Mouse (Mus musculus): ENCODE measurements around the gene Gm8237. TPM values are rescaled to one million over a fixed set of nuclear protein-coding genes. Genes with fewer than 3 reads are reported as not detected.
"Not testable (repeated sequence)": the region's sequence is repeated elsewhere in the genome, so short reads cannot be mapped to it uniquely, and the experiment has no call there.

Gm8237 gene
- polyA plus RNA-seq (2015; fragmentation: Nextera tagmentation; extraction: Ambion mirVana), result 0.19 and 0.29 TPM in 2 replicates

DNA sequence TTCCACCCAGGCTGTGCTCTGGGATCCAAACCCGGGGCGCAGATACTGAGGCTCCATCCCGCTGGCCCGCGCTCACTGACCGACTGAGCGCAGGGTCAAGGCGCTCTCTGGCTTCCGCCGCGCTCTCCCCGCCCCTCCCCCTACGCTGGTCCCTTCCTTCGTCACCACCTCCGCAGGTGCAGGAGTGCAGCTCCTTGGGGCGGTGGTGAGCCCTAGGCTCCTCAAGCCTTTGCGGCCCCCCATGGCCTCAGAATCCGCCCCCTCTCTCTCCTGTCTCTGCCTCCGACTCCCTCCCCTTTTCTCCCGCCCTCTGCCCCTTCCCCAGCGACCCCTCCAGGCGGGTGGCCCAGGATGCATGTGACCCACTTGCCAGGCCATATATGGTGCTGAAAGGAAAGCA is at the start of gene Gm8237:
TSS of gene Gm8237 (minus strand) at position 142 of the 400 bp plus-strand sequence.
- not testable (repeated sequence) for H3K9me3 ChIP-seq (replicated peaks); H3K27me3 ChIP-seq; H3K4me1 ChIP-seq; H3K36me3 ChIP-seq; ATAC-seq (ENCODE audit: insufficient number of reproducible peaks, low FRiP score, low TSS enrichment, low read depth); H3K9ac ChIP-seq; H3K27ac ChIP-seq (replicated peaks)
- Histone ChIP-seq H3K4me2 (replicated peaks) (peak within 1 kb of the TSS; percentile 68), H3K4me3 (replicated peaks) (peak within 1 kb of the TSS; percentile 37)
- 0% methylated on average over 9 of the region's 22 CpGs for WGBS

DNA sequence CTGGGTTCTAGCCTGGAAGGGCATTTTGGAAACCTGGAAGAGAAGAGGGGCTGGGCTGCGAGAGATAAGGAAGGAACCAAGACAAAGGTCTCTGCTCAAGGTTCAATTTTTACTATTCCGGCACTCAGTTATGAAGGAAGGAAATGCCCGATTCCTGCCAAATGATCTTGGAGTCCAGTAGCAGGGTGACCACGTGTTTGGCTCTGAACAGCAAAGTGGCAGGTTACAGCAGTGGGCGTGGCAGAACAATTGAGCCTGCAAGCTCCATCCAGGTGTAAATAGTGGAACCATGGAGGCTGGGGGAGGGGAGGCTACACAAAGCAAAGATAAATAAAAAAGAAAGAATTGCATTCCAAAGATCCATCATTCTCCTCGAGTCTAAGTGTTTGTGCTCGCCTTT is 43.1 kb upstream of the Gm8237 start:
- H3K27me3 ChIP-seq, result not testable (repeated sequence)

DNA sequence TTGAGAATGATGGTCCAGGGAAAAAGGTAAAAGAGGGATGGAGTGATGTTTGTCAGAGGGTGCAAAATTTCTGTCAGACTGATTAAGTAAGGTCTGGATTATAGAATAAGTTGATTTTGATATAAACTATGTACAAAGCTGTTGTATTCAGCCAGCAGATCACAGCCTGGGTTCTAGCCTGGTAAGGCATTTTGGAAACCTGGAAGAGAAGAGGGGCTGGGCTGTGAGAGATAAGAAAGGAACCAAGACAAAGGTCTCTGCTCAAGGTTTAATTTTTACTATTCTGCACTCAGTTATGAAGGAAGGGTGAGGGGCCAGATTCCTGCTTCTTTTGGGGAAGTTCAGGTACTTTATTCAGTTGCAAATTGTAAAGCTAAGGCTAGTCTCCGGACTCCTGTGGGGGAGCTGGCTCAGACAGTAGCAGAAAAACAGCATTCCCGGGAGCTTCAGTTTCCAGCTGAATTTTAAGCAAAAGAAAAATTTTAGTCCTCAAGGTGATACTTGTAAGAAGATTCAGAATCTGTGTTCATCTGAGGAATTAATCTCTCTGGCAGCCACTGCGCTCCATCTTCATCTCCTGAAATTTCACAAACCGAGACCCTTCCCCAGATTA is 38.3 kb upstream of the Gm8237 start:
- not testable (repeated sequence) for H3K9me3 ChIP-seq (replicated peaks); H3K9ac ChIP-seq; H3K36me3 ChIP-seq; ATAC-seq (ENCODE audit: insufficient number of reproducible peaks, low FRiP score, low TSS enrichment, low read depth); H3K27ac ChIP-seq (replicated peaks); H3K4me3 ChIP-seq (replicated peaks); H3K4me2 ChIP-seq (replicated peaks); H3K27me3 ChIP-seq; H3K4me1 ChIP-seq
- WGBS, result 80% methylated on average over 4 of the region's 4 CpGs

More for the DNA sequence above, 43.1 kb upstream of the Gm8237 start:
- H3K27ac ChIP-seq (replicated peaks); H3K36me3 ChIP-seq; H3K9ac ChIP-seq; H3K4me3 ChIP-seq (replicated peaks); H3K9me3 ChIP-seq (replicated peaks); H3K4me2 ChIP-seq (replicated peaks); H3K4me1 ChIP-seq; ATAC-seq (ENCODE audit: insufficient number of reproducible peaks, low FRiP score, low TSS enrichment, low read depth): not testable (repeated sequence)
- 75% methylated on average over 7 of the region's 7 CpGs for WGBS

- WGBS, result 65% methylated on average over 2 of the region's 2 CpGs
Measured at GRCm38 (mm10) chr14:5913701-5914100, 33.5 kb upstream of the Gm8237 start.

DNA sequence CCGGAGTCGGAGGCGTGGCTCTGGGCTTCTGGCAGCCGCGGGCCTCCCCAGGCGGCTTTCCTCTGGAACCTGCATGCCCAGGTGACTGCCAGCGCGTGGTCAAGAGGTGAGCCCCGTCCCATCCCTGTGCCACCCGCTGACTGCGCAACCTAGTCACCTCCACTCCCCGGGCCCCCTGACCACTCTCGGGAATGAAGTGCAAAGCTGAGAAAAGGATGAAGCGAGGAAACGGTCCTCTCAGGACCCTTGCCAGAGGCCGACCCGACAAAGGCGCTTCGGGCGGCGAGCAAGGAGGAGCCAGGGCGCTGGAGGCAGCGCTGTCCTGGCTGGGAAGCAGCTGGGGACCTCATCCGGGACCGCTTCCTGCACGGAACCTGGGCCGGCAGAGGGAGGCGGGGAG is 391 bp downstream of the Gm8237 start:
- not testable (repeated sequence) for H3K9ac ChIP-seq; H3K27ac ChIP-seq (replicated peaks); H3K27me3 ChIP-seq; ATAC-seq (ENCODE audit: insufficient number of reproducible peaks, low FRiP score, low TSS enrichment, low read depth); H3K4me1 ChIP-seq; H3K9me3 ChIP-seq (replicated peaks); H3K36me3 ChIP-seq
- Histone ChIP-seq H3K4me2 (replicated peaks) (peak overlapping the region; percentile 68), H3K4me3 (replicated peaks) (peak overlapping the region; percentile 37)
- under 1% methylated on average over 20 of the region's 28 CpGs for WGBS

More at GRCm38 (mm10) chr14:5913701-5914100, 33.5 kb upstream of the Gm8237 start:
- not testable (repeated sequence) for H3K9ac ChIP-seq; H3K27me3 ChIP-seq; H3K36me3 ChIP-seq; H3K4me3 ChIP-seq (replicated peaks); H3K27ac ChIP-seq (replicated peaks); ATAC-seq (ENCODE audit: insufficient number of reproducible peaks, low FRiP score, low TSS enrichment, low read depth); H3K4me1 ChIP-seq; H3K9me3 ChIP-seq (replicated peaks); H3K4me2 ChIP-seq (replicated peaks)

- H3K9ac ChIP-seq; H3K36me3 ChIP-seq; H3K9me3 ChIP-seq (replicated peaks); H3K4me1 ChIP-seq; H3K4me2 ChIP-seq (replicated peaks); H3K27me3 ChIP-seq; H3K27ac ChIP-seq (replicated peaks); ATAC-seq (ENCODE audit: insufficient number of reproducible peaks, low FRiP score, low TSS enrichment, low read depth); H3K4me3 ChIP-seq (replicated peaks): not testable (repeated sequence)
- WGBS, result 5% methylated on average over 6 of the region's 11 CpGs
Measured at GRCm38 (mm10) chr14:5879136-5879535, 1.0 kb downstream of the Gm8237 start.

DNA sequence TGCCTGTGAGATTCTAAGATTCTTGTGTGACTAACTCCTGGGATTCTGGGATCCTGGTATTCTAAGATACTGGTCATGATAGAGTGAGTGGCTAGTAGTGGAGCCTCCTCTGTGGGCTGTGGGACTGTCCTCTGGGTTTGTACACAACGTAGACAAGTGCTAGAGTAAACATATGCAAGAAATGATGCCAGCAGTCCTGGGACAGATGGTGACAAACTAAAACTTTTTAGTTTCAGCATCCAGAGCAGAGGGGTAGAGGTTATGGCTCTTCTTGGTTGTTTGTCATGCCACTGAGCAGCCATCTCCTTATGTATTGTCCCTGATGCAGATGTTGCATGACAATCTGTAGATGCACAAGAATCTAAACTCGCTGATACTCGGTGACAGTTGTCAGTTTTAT is 24.3 kb downstream of the Gm8237 start:
- H3K36me3 ChIP-seq; ATAC-seq (ENCODE audit: insufficient number of reproducible peaks, low FRiP score, low TSS enrichment, low read depth); H3K27ac ChIP-seq (replicated peaks); H3K9me3 ChIP-seq (replicated peaks); H3K9ac ChIP-seq; H3K4me1 ChIP-seq; H3K27me3 ChIP-seq; H3K4me3 ChIP-seq (replicated peaks); H3K4me2 ChIP-seq (replicated peaks): not testable (repeated sequence)
- WGBS, result 77% methylated on average over 3 of the region's 3 CpGs

GRCm38 (mm10) chr14:5830229-5830628 is 50.0 kb downstream of the Gm8237 start, which contains the start of gene Gm3424:
Gene Gm3424, minus strand, starts transcription at chr14:5830329.
- WGBS, result no CpG with 5 or more reads among the region's 3 CpGs
- not testable (repeated sequence) for H3K4me3 ChIP-seq (replicated peaks); H3K4me2 ChIP-seq (replicated peaks); H3K36me3 ChIP-seq; H3K4me1 ChIP-seq; H3K27me3 ChIP-seq; H3K9me3 ChIP-seq (replicated peaks); ATAC-seq (ENCODE audit: insufficient number of reproducible peaks, low FRiP score, low TSS enrichment, low read depth); H3K9ac ChIP-seq; H3K27ac ChIP-seq (replicated peaks)

GRCm38 (mm10) chr14:5812699-5813356 is 67.4 kb downstream of the Gm8237 start:
- WGBS, result no CpG with 5 or more reads among the region's 47 CpGs
- ATAC-seq (ENCODE audit: insufficient number of reproducible peaks, low FRiP score, low TSS enrichment, low read depth), result not testable (repeated sequence)

More at GRCm38 (mm10) chr14:5812699-5813356, 67.4 kb downstream of the Gm8237 start:
- not testable (repeated sequence) for H3K9me3 ChIP-seq (replicated peaks); H3K27me3 ChIP-seq; H3K27ac ChIP-seq (replicated peaks); H3K9ac ChIP-seq; H3K36me3 ChIP-seq; H3K4me2 ChIP-seq (replicated peaks); H3K4me1 ChIP-seq; H3K4me3 ChIP-seq (replicated peaks)

Other genes with a start within 250 kb of the Gm8237 start
- not detected in 2 replicates for gene Gm8265, start 247.4 kb downstream of the Gm8237 start, polyA plus RNA-seq (2015; fragmentation: Nextera tagmentation; extraction: Ambion mirVana)
- not detected in 2 replicates for gene Gm9603, start 192.9 kb downstream of the Gm8237 start, polyA plus RNA-seq (2015; fragmentation: Nextera tagmentation; extraction: Ambion mirVana)
- gene Gm3373, start 138.8 kb downstream of the Gm8237 start, polyA plus RNA-seq (2015; fragmentation: Nextera tagmentation; extraction: Ambion mirVana), result not detected in 2 replicates
- 0.47 and 0.59 TPM in 2 replicates for gene Gm3383, start 72.4 kb downstream of the Gm8237 start, polyA plus RNA-seq (2015; fragmentation: Nextera tagmentation; extraction: Ambion mirVana)
- gene Gm3424, start 50.1 kb downstream of the Gm8237 start, polyA plus RNA-seq (2015; fragmentation: Nextera tagmentation; extraction: Ambion mirVana), result not detected in 2 replicates
- gene Gm3248, start 81.4 kb upstream of the Gm8237 start, polyA plus RNA-seq (2015; fragmentation: Nextera tagmentation; extraction: Ambion mirVana), result 0.27 and 0.42 TPM in 2 replicates
- gene Gm3453, start 98.8 kb upstream of the Gm8237 start, polyA plus RNA-seq (2015; fragmentation: Nextera tagmentation; extraction: Ambion mirVana), result not detected in 2 replicates
- not detected in 2 replicates for gene Gm6337, start 177.9 kb upstream of the Gm8237 start, polyA plus RNA-seq (2015; fragmentation: Nextera tagmentation; extraction: Ambion mirVana)
- gene Gm8206, start 213.6 kb upstream of the Gm8237 start, polyA plus RNA-seq (2015; fragmentation: Nextera tagmentation; extraction: Ambion mirVana), result 1.4 and 1.9 TPM in 2 replicates
- gene Gm3468, start 228.3 kb upstream of the Gm8237 start, polyA plus RNA-seq (2015; fragmentation: Nextera tagmentation; extraction: Ambion mirVana), result 1.2 TPM in 2 replicates
- gene Gm3476, start 245.4 kb upstream of the Gm8237 start, polyA plus RNA-seq (2015; fragmentation: Nextera tagmentation; extraction: Ambion mirVana), result not detected in 2 replicates

Measured in embryonic facial prominence, embryonic 15.5 days (tissue).